ENCODE assay signal across 26 mouse cellular contexts in genomic region chr16:24137266-24138033, GRCm38 (mm10).
A peak's percentile ranks its signal among the peaks of the same experiment; 100 is the strongest.
DNase-seq lines count a peak whose midpoint lies in the region; ATAC-seq and TF ChIP-seq lines count a peak whose summit lies in the region.
"Had no signal": no experiment of that assay in that cellular context is flagged by ENCODE, and none has a peak within 500 bp of the region (broad histone marks: within the 10 kb centered on the region; RNA-seq: fewer than 3 reads in every experiment).

No protein-coding gene starts in this region.

- no peaks in the 10 kb centered on the region for H3K27me3 ChIP-seq in hindbrain, embryonic 10.5 days (ENCODE audit: insufficient read depth, poor library complexity, severe bottlenecking)
- H3K27me3 ChIP-seq in hindbrain, embryonic 14.5 days (ENCODE audit: control insufficient read depth, insufficient read depth, low read length), result no peaks in the 10 kb centered on the region
- H3K27me3 ChIP-seq: embryonic facial prominence, embryonic 13.5 days; forebrain, embryonic 12.5 days; limb, embryonic 13.5 days; neural tube, embryonic 13.5 days had no signal

- H3K36me3 ChIP-seq in hindbrain, embryonic 10.5 days, result no peaks in the 10 kb centered on the region
- no peaks in the 10 kb centered on the region for H3K36me3 ChIP-seq in hindbrain, embryonic 14.5 days (replicated peaks; ENCODE audit: control insufficient read depth, insufficient read depth)
- H3K36me3 ChIP-seq: embryonic facial prominence, embryonic 13.5 days; forebrain, embryonic 12.5 days; limb, embryonic 13.5 days; midbrain, embryonic 10.5 days; neural tube, embryonic 13.5 days had no signal

- H3K4me3 ChIP-seq in hindbrain, embryonic 10.5 days, result no peak overlapping the region
- H3K4me3 ChIP-seq in hindbrain, embryonic 14.5 days (replicated peaks; ENCODE audit: low read length), result no peak overlapping the region
- H3K4me3 ChIP-seq in bone marrow, adult 2 months (replicated peaks; ENCODE audit: control insufficient read depth, low read depth, low read length), result no peak overlapping the region
- H3K4me3 ChIP-seq in gastrocnemius, adult 2 months, result no peak overlapping the region
- H3K4me3 ChIP-seq: embryonic facial prominence, embryonic 13.5 days; erythroblast, embryonic 14.5 days; forebrain, embryonic 12.5 days; limb, embryonic 13.5 days; midbrain, embryonic 10.5 days; myocyte; neural tube, embryonic 13.5 days had no signal

- no peak for TF ChIP-seq CTCF in bone marrow, adult 2 months (IDR thresholded peaks at IDR 0.05; ENCODE audit: control insufficient read depth, insufficient read depth, low read length)
- no peak for TF ChIP-seq CTCF in gastrocnemius, adult 2 months (IDR thresholded peaks at IDR 0.05)

- no peak overlapping the region for H3K27ac ChIP-seq in hindbrain, embryonic 10.5 days
- H3K27ac ChIP-seq in hindbrain, embryonic 14.5 days, result no peak overlapping the region
- peak overlapping the region; percentile 22; the same call in 1 of the 2 replicates for H3K27ac ChIP-seq in bone marrow, adult 2 months (ENCODE audit: control insufficient read depth, insufficient read depth, low read depth, low read length, poor library complexity)
- H3K27ac ChIP-seq in gastrocnemius, adult 2 months, result no peak overlapping the region
- H3K27ac ChIP-seq: embryonic facial prominence, embryonic 13.5 days; forebrain, embryonic 12.5 days; hindbrain, postnatal 0 days; limb, embryonic 13.5 days; liver, embryonic 14.5 days; midbrain, embryonic 10.5 days; neural tube, embryonic 13.5 days had no signal

- H3K4me2 ChIP-seq in hindbrain, embryonic 14.5 days (replicated peaks), result no peak overlapping the region
- H3K4me2 ChIP-seq: embryonic facial prominence, embryonic 13.5 days; forebrain, embryonic 12.5 days; heart, embryonic 11.5 days; limb, embryonic 13.5 days; lung, embryonic 14.5 days; neural tube, embryonic 13.5 days had no signal

- no peak overlapping the region for H3K9ac ChIP-seq in hindbrain, embryonic 14.5 days
- H3K9ac ChIP-seq: embryonic facial prominence, embryonic 13.5 days; forebrain, embryonic 12.5 days; limb, embryonic 13.5 days; liver, embryonic 14.5 days; lung, embryonic 14.5 days; neural tube, embryonic 13.5 days had no signal

- H3K4me1 ChIP-seq in hindbrain, embryonic 10.5 days (replicated peaks), result peaks cover 15% of the 10 kb centered on the region
- H3K4me1 ChIP-seq in hindbrain, embryonic 14.5 days (replicated peaks; ENCODE audit: control insufficient read depth, insufficient read depth, low read length), result no peaks in the 10 kb centered on the region
- peaks cover 4% of the 10 kb centered on the region; the same call in 1 of the 2 replicates for H3K4me1 ChIP-seq in bone marrow, adult 2 months (ENCODE audit: control insufficient read depth, insufficient read depth, low read length)
- H3K4me1 ChIP-seq: embryonic facial prominence, embryonic 13.5 days; neural tube, embryonic 13.5 days had no signal

- ATAC-seq in hindbrain, embryonic 14.5 days (ENCODE audit: low FRiP score), result no peak
- peak; percentile 50; the same call in 1 of the 2 replicates for ATAC-seq in megakaryocyte progenitor cell, adult 5-6 weeks (replicated peaks; ENCODE audit: poor library complexity)
- ATAC-seq: hindbrain, postnatal 0 days; intestine, embryonic 16.5 days; midbrain, embryonic 16.5 days had no signal

- TF ChIP-seq POLR2A in bone marrow, adult 2 months (IDR thresholded peaks at IDR 0.05; ENCODE audit: borderline replicate concordance, control insufficient read depth, low read depth, low read length), result no peak

- WGBS in hindbrain, embryonic 10.5 days, result 75% methylated on average over 7 of the region's 7 CpGs
- 81% methylated on average over 7 of the region's 7 CpGs for WGBS in hindbrain, embryonic 14.5 days
- 63% methylated on average over 7 of the region's 7 CpGs for WGBS in bone marrow, adult 2 months

- H3K9me3 ChIP-seq in hindbrain, embryonic 10.5 days, result no peaks in the 10 kb centered on the region
- no peaks in the 10 kb centered on the region for H3K9me3 ChIP-seq in hindbrain, embryonic 14.5 days (ENCODE audit: control insufficient read depth, low read length)
- H3K9me3 ChIP-seq: embryonic facial prominence, embryonic 13.5 days; forebrain, embryonic 12.5 days; limb, embryonic 13.5 days; midbrain, embryonic 10.5 days; neural tube, embryonic 13.5 days had no signal

- peak; percentile 16 for DNase-seq in hindbrain, embryonic 10.5 days (ENCODE audit: low spot score)
- DNase-seq in hindbrain, embryonic 14.5 days (ENCODE audit: low spot score), result no peak
- DNase-seq in brain, adult 2 months (ENCODE audit: low read depth, low spot score), result peak; percentile 37
- no peak for DNase-seq in gastrocnemius, postnatal 4 days (ENCODE audit: low spot score in 2 of 2)
- no peak for DNase-seq in gastrocnemius, adult 2 months
- DNase-seq: adrenal gland, postnatal 14 days; cerebellum, adult 18-20 months; gastrocnemius, postnatal 36 days; kidney, postnatal 14 days; layer of hippocampus, postnatal 36 days; lung, embryonic 14.5 days; thymus, postnatal 14 days had no signal

- intact Hi-C loops in gastrocnemius, adult 2 months (cut with DNase I), result no loop called here

Comparison
In these comparisons a context has a peak if more than half of its experiments do, and no peak if none do; other contexts are left out.
1. DNase-seq: peak in hindbrain, embryonic 10.5 days (single experiment) and brain, adult 2 months (single experiment); none in hindbrain, embryonic 14.5 days (single experiment), gastrocnemius, postnatal 4 days (0 of 2) and gastrocnemius, adult 2 months (single experiment).